Mouse (Mus musculus): Measurements from ENCODE around the gene Cd44. TPM values are rescaled to one million over a fixed set of nuclear protein-coding genes. Genes with fewer than 3 reads are reported as not detected.

The Cd44 gene
- polyA plus RNA-seq, 1 experiment from 2014 or later, result 2.2 TPM

- H3K27ac ChIP-seq (replicated peaks), result no peak overlapping the region
- 0 out of 2 replicates have a peak, but pooled peaks cover 6% of the 10 kb centered on the region for H3K4me1 ChIP-seq
- no peak overlapping the region for H3K4me3 ChIP-seq
- no peaks in the 10 kb centered on the region for H3K9me3 ChIP-seq
- H3K36me3 ChIP-seq (replicated peaks), result no peaks in the 10 kb centered on the region
- H3K27me3 ChIP-seq (replicated peaks; ENCODE audit: low read depth, poor library complexity, severe bottlenecking), result no peaks in the 10 kb centered on the region
- no peak for DNase-seq (ENCODE audit: low spot score)
- WGBS, result 93% methylated on average over 9 of the region's 9 CpGs
Observed at GRCm38 (mm10) chr2:102825961-102826633, 75.4 kb downstream of the Cd44 start.

GRCm38 (mm10) chr2:102822036-102822435 is 79.4 kb downstream of the Cd44 start:
- Histone ChIP-seq H3K4me3 (no peak overlapping the region), H3K27ac (replicated peaks) (no peak overlapping the region), H3K9me3 (no peaks in the 10 kb centered on the region), H3K36me3 (replicated peaks) (no peaks in the 10 kb centered on the region), H3K27me3 (replicated peaks; ENCODE audit: low read depth, poor library complexity, severe bottlenecking) (peaks cover 6% of the 10 kb centered on the region; the same call in 1 of the 2 replicates), H3K4me1 (peaks cover 15% of the 10 kb centered on the region)
- DNase-seq (ENCODE audit: low spot score), result no peak
- 95% methylated on average over 6 of the region's 6 CpGs for WGBS

- no peak overlapping the region for H3K4me3 ChIP-seq
- no peak for DNase-seq (ENCODE audit: low spot score)
- H3K27me3 ChIP-seq (replicated peaks; ENCODE audit: low read depth, poor library complexity, severe bottlenecking), result peaks cover 6% of the 10 kb centered on the region; the same call in 1 of the 2 replicates
- peaks cover 13% of the 10 kb centered on the region for H3K4me1 ChIP-seq
- WGBS, result 88% methylated on average over 8 of the region's 8 CpGs
- H3K27ac ChIP-seq (replicated peaks), result peak overlapping the region; percentile 67; the same call in 1 of the 2 replicates
- H3K36me3 ChIP-seq (replicated peaks), result no peaks in the 10 kb centered on the region
- no peaks in the 10 kb centered on the region for H3K9me3 ChIP-seq
Observed at GRCm38 (mm10) chr2:102820790-102821189, 80.7 kb downstream of the Cd44 start.

GRCm38 (mm10) chr2:102820225-102820711 is 81.2 kb downstream of the Cd44 start:
- H3K4me1 ChIP-seq, result peaks cover 13% of the 10 kb centered on the region
- peak overlapping the region; percentile 67 for H3K27ac ChIP-seq (replicated peaks)
- no peak overlapping the region for H3K4me3 ChIP-seq
- no peaks in the 10 kb centered on the region for H3K9me3 ChIP-seq
- H3K27me3 ChIP-seq (replicated peaks; ENCODE audit: low read depth, poor library complexity, severe bottlenecking), result peaks cover 6% of the 10 kb centered on the region; the same call in 1 of the 2 replicates
- DNase-seq (ENCODE audit: low spot score), result peak; percentile 60
- 48% methylated on average over 5 of the region's 5 CpGs for WGBS
- H3K36me3 ChIP-seq (replicated peaks), result no peaks in the 10 kb centered on the region

GRCm38 (mm10) chr2:102815289-102815809 is 86.1 kb downstream of the Cd44 start:
- 79% methylated on average over 6 of the region's 6 CpGs for WGBS
- Histone ChIP-seq H3K27ac (replicated peaks) (no peak overlapping the region), H3K4me1 (peaks cover 7% of the 10 kb centered on the region), H3K9me3 (no peaks in the 10 kb centered on the region), H3K4me3 (no peak overlapping the region), H3K27me3 (replicated peaks; ENCODE audit: low read depth, poor library complexity, severe bottlenecking) (peaks cover 6% of the 10 kb centered on the region; the same call in 1 of the 2 replicates), H3K36me3 (replicated peaks) (no peaks in the 10 kb centered on the region)
- no peak for DNase-seq (ENCODE audit: low spot score)

- H3K9me3 ChIP-seq, result no peaks in the 10 kb centered on the region
- no peak overlapping the region for H3K27ac ChIP-seq (replicated peaks)
- no peaks in the 10 kb centered on the region for H3K36me3 ChIP-seq (replicated peaks)
- no peaks in the 10 kb centered on the region for H3K27me3 ChIP-seq (replicated peaks; ENCODE audit: low read depth, poor library complexity, severe bottlenecking)
- 0 out of 2 replicates have a peak, but pooled peaks cover under 1% of the 10 kb centered on the region for H3K4me1 ChIP-seq
- no peak overlapping the region for H3K4me3 ChIP-seq
- WGBS, result 73% methylated on average over 4 of the region's 4 CpGs
- DNase-seq (ENCODE audit: low spot score), result no peak
Observed at GRCm38 (mm10) chr2:102812756-102813155, 88.7 kb downstream of the Cd44 start.

GRCm38 (mm10) chr2:102809436-102809835 is 92.0 kb downstream of the Cd44 start:
- no peak overlapping the region for H3K4me3 ChIP-seq
- no peak overlapping the region for H3K27ac ChIP-seq (replicated peaks)
- H3K27me3 ChIP-seq (replicated peaks; ENCODE audit: low read depth, poor library complexity, severe bottlenecking), result no peaks in the 10 kb centered on the region
- 82% methylated on average over 1 of the region's 1 CpGs for WGBS
- no peaks in the 10 kb centered on the region for H3K9me3 ChIP-seq
- H3K4me1 ChIP-seq, result 0 out of 2 replicates have a peak, but pooled peaks cover 5% of the 10 kb centered on the region
- no peaks in the 10 kb centered on the region for H3K36me3 ChIP-seq (replicated peaks)
- no peak for DNase-seq (ENCODE audit: low spot score)

- DNase-seq (ENCODE audit: low spot score), result no peak
- whole genome bisulfite sequencing, result 38% methylated on average over 3 of the region's 3 CpGs
Observed at GRCm38 (mm10) chr2:102807633-102808032, 93.8 kb downstream of the Cd44 start.

GRCm38 (mm10) chr2:102805761-102806496 is 95.5 kb downstream of the Cd44 start:
- H3K27ac ChIP-seq (replicated peaks), result no peak overlapping the region
- no peaks in the 10 kb centered on the region for H3K36me3 ChIP-seq (replicated peaks)
- 93% methylated on average over 4 of the region's 4 CpGs for WGBS
- H3K27me3 ChIP-seq (replicated peaks; ENCODE audit: low read depth, poor library complexity, severe bottlenecking), result no peaks in the 10 kb centered on the region
- no peaks in the 10 kb centered on the region for H3K9me3 ChIP-seq
- 0 out of 2 replicates have a peak, but pooled peaks cover 5% of the 10 kb centered on the region for H3K4me1 ChIP-seq
- no peak overlapping the region for H3K4me3 ChIP-seq
- DNase-seq (ENCODE audit: low spot score), result no peak

More at GRCm38 (mm10) chr2:102807633-102808032, 93.8 kb downstream of the Cd44 start:
- Histone ChIP-seq H3K27ac (replicated peaks) (no peak overlapping the region), H3K4me1 (0 out of 2 replicates have a peak, but pooled peaks cover 5% of the 10 kb centered on the region), H3K4me3 (no peak overlapping the region), H3K27me3 (replicated peaks; ENCODE audit: low read depth, poor library complexity, severe bottlenecking) (no peaks in the 10 kb centered on the region), H3K36me3 (replicated peaks) (no peaks in the 10 kb centered on the region), H3K9me3 (no peaks in the 10 kb centered on the region)

GRCm38 (mm10) chr2:102805283-102805682 is 96.2 kb downstream of the Cd44 start:
- Histone ChIP-seq H3K4me3 (no peak overlapping the region), H3K36me3 (replicated peaks) (no peaks in the 10 kb centered on the region), H3K27me3 (replicated peaks; ENCODE audit: low read depth, poor library complexity, severe bottlenecking) (no peaks in the 10 kb centered on the region), H3K9me3 (no peaks in the 10 kb centered on the region), H3K27ac (replicated peaks) (no peak overlapping the region), H3K4me1 (0 out of 2 replicates have a peak, but pooled peaks cover 5% of the 10 kb centered on the region)
- DNase-seq (ENCODE audit: low spot score), result no peak
- 81% methylated on average over 6 of the region's 6 CpGs for WGBS

- no peaks in the 10 kb centered on the region for H3K9me3 ChIP-seq
- H3K4me3 ChIP-seq, result no peak overlapping the region
- no peak for DNase-seq (ENCODE audit: low spot score)
- H3K27ac ChIP-seq (replicated peaks), result no peak overlapping the region
- H3K27me3 ChIP-seq (replicated peaks; ENCODE audit: low read depth, poor library complexity, severe bottlenecking), result no peaks in the 10 kb centered on the region
- H3K36me3 ChIP-seq (replicated peaks), result no peaks in the 10 kb centered on the region
- H3K4me1 ChIP-seq, result 0 out of 2 replicates have a peak, but pooled peaks cover 5% of the 10 kb centered on the region
- 47% methylated on average over 2 of the region's 2 CpGs for WGBS
Observed at GRCm38 (mm10) chr2:102804109-102804508, 97.4 kb downstream of the Cd44 start.

GRCm38 (mm10) chr2:102801899-102802298 is 99.6 kb downstream of the Cd44 start:
- no peaks in the 10 kb centered on the region for H3K4me1 ChIP-seq
- 89% methylated on average over 1 of the region's 1 CpGs for WGBS
- no peaks in the 10 kb centered on the region for H3K27me3 ChIP-seq (replicated peaks; ENCODE audit: low read depth, poor library complexity, severe bottlenecking)
- H3K9me3 ChIP-seq, result no peaks in the 10 kb centered on the region
- DNase-seq (ENCODE audit: low spot score), result no peak
- H3K36me3 ChIP-seq (replicated peaks), result no peaks in the 10 kb centered on the region
- H3K4me3 ChIP-seq, result no peak overlapping the region
- no peak overlapping the region for H3K27ac ChIP-seq (replicated peaks)

All from embryonic facial prominence, embryonic 10.5 days (tissue).